Mouse (Mus musculus) E14TG2a.4 (cell line): ENCODE results near the gene Ehbp1l1.
A peak's percentile ranks its signal among the peaks of the same experiment; 100 is the strongest.

Experiments
- H3K27me3 ChIP-seq: 2 replicates; pipeline ENCODE4 v1.6.1; 2014; ENCODE audit warnings: low read length, control low read depth; ENCODE audit not compliant: insufficient read depth
- H3K36me3 ChIP-seq: 2 replicates; pipeline ENCODE4 v1.6.1; 2014; ENCODE audit warnings: low read length, control low read depth; ENCODE audit not compliant: insufficient read depth
- H3K4me1 ChIP-seq: replicated peaks from 2 replicates; pipeline ENCODE4 v1.6.1; 2014; ENCODE audit warnings: low read depth, low read length, control low read depth
- H3K4me3 ChIP-seq: replicated peaks from 2 replicates; pipeline ENCODE4 v1.5.1; 2014; ENCODE audit warnings: mild to moderate bottlenecking, low read length
- H3K9me3 ChIP-seq: 2 replicates; pipeline ENCODE4 v1.6.1; 2014; ENCODE audit warnings: low read length, control low read depth
- CTCF ChIP-seq: conservative IDR thresholded peaks from 2 replicates; pipeline ENCODE4 v1.5.1; 2014; ENCODE audit warnings: low read length
- NANOG ChIP-seq: IDR thresholded peaks from 2 replicates; pipeline ENCODE4 v1.6.1; 2014; ENCODE audit warnings: borderline replicate concordance, low read length, mixed read lengths
- POU5F1 ChIP-seq: IDR thresholded peaks from 2 replicates; pipeline ENCODE4 v1.6.1; 2014; ENCODE audit warnings: low read length, borderline replicate concordance

The Ehbp1l1 gene

DNA sequence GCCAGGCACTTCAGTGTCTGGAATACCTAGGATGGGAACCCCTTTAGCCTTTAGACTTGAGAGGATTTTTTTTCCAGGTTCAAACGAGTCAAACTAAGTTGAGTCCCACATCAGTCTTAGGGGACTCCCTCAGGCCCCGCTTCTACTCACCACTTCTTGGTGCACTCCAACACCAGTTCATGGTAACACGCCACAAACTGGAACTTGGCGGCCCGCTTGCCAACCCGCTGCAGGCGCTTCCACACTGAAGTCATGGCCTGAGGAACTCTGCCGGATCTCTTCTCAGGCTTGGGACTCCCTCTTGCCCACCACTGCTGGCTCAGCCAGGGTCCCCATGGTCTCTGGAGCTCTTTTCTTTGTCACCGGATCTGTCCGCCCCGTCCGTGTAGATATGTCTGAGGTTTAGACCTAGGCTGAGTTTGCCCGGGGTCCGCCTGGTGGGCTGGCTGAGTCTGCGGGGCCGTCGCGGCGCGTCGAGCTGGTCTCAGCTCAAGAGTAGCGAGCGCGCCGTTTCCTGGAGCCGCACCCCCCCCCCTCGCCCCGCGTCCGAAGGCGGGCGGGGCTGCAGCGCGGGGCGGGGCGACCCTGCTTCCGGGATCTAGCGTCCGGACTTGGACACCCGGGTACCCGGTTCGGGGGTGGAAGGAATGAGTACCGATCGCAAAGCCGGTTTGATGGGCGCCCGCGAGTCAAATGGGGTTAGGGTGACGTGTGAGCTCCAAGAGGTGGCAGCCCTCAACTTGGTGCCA lies at the start of gene Ehbp1l1:
Ehbp1l1 (minus strand) TSS at position 551 of the 749 bp plus-strand sequence.
- H3K9me3 ChIP-seq: no peaks in the 10 kb centered on the region
- peaks cover 26% of the 10 kb centered on the region for H3K36me3 ChIP-seq
- H3K27me3 ChIP-seq: peaks cover 43% of the 10 kb centered on the region
- H3K4me3 ChIP-seq: peak within 1 kb of the TSS; percentile 71
- H3K4me1 ChIP-seq: peaks cover 70% of the 10 kb centered on the region
- TF ChIP-seq POU5F1: no peak
- TF ChIP-seq CTCF: no peak
- no peak for TF ChIP-seq NANOG

DNA sequence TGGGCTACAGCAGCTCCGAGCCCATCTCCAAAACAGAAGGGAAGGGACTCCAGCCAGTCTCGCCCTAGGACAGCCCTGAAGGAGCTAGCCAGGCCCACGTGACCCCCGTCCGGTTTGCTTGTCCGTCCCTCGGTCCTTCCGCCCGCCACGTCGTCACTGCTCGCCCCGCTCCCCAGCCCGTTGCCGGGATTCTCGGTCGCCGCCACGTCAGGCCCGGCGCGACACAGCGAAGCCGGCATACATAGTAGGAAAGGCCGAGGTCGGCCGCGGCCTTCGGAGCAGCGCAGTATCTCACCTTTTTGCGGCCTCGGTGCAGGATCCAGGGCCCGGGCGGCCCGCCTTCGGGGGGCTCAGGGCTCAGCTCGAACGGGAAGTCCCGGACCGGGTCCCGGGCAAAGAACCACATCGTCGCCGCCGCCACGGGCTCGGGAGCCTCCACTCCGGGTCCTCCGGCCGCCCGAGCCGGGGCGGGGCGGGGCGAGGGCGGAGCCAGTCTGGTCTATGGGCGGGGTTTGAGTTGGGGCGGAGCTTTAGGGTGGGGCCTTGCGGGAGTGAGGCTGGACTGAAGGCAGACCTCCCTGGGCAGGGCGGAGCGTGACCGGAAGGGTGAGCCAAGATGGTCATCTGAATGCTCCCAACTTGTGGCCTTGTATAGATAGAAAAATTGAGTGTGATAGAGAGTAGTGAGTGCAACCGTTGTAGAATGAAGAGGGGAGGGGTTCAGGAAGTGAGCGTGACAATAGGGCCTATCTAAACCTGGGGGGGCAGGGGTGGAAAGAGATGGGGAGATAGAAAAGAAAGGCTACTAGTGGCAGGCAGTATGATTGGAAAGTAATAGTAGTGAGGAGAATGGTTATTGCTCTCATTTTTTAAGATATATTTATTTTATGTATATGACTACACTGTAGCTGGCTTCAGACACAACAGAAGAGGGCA lies 45.1 kb upstream of the Ehbp1l1 start, which contains the start of gene Scyl1:
Scyl1 (minus strand) TSS at position 495 of the 936 bp plus-strand sequence.
- Histone ChIP-seq H3K27me3 (peaks cover 9% of the 10 kb centered on the region), H3K9me3 (no peaks in the 10 kb centered on the region), H3K4me3 (peak within 1 kb of the TSS; percentile 87), H3K4me1 (peaks cover 27% of the 10 kb centered on the region), H3K36me3 (peaks cover 42% of the 10 kb centered on the region)
- TF ChIP-seq NANOG: peak; percentile 20; the same call in 1 of the 2 replicates
- TF ChIP-seq POU5F1: no peak

DNA sequence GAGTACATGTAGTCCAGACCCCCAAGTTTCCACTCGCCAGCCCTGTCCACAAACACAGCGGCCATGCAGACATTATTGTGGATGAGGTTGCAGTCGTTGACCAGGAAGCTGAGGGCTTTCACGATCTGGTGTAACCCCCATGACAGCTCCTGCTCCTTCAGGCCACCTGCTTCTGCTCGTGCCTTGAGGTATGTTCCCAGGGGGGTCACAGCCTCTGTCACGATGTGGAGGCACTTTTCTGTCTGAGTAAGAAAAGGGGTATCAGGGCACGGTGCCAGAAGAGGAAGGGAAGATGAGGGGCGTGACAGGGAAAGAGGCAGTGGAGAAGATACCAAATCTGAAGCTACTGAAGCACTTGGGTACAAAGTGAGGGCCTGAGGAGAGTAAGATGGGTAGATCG lies 44.2 kb upstream of the Ehbp1l1 start:
- peaks cover 36% of the 10 kb centered on the region for H3K4me1 ChIP-seq
- H3K36me3 ChIP-seq: peaks cover 51% of the 10 kb centered on the region
- TF ChIP-seq NANOG (no peak), POU5F1 (no peak), CTCF (no peak)
- peak overlapping the region; percentile 87 for H3K4me3 ChIP-seq
- H3K27me3 ChIP-seq: peaks cover 9% of the 10 kb centered on the region
- H3K9me3 ChIP-seq: no peaks in the 10 kb centered on the region

DNA sequence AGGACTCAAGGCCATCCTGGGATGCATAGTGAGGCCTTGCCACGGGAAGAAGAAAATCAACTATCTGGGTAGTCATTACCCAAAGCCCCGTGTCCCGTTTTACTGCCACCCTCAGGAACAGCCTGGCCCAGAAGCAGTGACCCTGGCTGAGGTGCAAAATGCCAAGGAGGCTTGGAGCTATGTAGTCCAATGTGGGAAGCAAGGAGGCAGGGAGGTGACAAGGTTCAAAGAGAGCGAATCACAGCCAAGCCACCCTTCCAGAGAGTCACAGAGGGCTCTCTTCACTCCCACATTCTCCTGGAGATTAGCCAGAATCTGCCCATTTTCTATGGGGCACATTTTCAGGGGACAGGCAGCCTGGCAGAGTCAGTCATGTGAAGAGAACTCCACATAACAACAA lies 41.2 kb upstream of the Ehbp1l1 start:
- peaks cover 79% of the 10 kb centered on the region for H3K36me3 ChIP-seq
- no peak overlapping the region for H3K4me3 ChIP-seq
- peaks cover 60% of the 10 kb centered on the region for H3K4me1 ChIP-seq
- no peaks in the 10 kb centered on the region for H3K9me3 ChIP-seq
- no peak for TF ChIP-seq POU5F1
- TF ChIP-seq CTCF: no peak
- H3K27me3 ChIP-seq: peaks cover 9% of the 10 kb centered on the region

DNA sequence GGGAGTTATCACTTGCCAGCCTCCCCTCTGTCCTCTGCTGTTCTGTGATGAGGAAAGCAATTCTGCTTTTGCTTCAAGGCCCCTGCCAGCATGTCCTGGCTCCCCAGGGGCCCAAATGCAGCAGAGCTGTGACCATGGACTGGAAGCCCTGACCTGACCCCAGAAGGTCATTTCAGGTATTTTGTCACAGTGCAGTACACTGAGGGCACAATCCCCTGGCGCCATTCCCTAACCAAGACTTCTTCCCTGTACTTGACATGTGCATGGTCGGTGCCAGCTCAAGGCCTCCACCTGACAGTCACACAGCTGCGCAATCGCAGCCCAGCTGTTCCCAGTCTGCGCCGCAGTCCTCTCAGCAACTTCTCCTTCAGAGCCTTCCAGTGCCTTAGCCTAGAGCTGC lies 37.0 kb upstream of the Ehbp1l1 start:
- H3K4me3 ChIP-seq: no peak overlapping the region
- H3K9me3 ChIP-seq: no peaks in the 10 kb centered on the region
- H3K27me3 ChIP-seq: peaks cover 12% of the 10 kb centered on the region
- H3K36me3 ChIP-seq: peaks cover 97% of the 10 kb centered on the region
- peaks cover 55% of the 10 kb centered on the region for H3K4me1 ChIP-seq
- no peak for TF ChIP-seq NANOG
- TF ChIP-seq POU5F1: no peak
- TF ChIP-seq CTCF: no peak

DNA sequence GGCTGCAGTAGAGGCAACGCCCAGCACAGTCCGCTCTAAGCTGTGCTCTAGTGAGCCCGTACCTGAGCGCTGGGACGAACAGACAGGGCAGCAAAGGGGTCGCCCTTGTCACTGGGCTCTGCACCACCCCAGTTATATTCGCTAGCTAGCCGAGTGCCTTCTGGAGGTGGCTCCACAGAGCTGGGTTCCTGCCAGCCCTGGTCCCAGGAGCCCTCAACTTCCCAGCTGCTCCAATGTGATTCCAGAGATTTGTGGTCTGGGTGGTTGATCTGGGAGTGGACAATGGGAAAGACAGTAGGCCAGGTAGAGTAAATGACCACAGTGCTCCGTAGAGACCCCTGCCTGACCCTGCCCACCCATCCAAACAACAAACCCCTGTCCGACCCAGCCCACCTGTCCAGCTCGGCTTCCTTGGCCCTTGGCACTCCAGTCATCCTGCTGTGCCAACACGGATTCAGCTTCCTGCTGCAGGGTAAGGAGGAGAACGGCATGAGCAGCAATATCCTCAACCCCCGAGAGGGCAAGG lies 32.8 kb upstream of the Ehbp1l1 start:
- Histone ChIP-seq H3K27me3 (peaks cover 52% of the 10 kb centered on the region), H3K36me3 (peaks cover 63% of the 10 kb centered on the region), H3K9me3 (no peaks in the 10 kb centered on the region), H3K4me3 (0 out of 2 replicates have a peak overlapping the region, but pooled peaks have one; percentile 1), H3K4me1 (peaks cover 55% of the 10 kb centered on the region)
- TF ChIP-seq CTCF: no peak
- no peak for TF ChIP-seq NANOG
- no peak for TF ChIP-seq POU5F1

DNA sequence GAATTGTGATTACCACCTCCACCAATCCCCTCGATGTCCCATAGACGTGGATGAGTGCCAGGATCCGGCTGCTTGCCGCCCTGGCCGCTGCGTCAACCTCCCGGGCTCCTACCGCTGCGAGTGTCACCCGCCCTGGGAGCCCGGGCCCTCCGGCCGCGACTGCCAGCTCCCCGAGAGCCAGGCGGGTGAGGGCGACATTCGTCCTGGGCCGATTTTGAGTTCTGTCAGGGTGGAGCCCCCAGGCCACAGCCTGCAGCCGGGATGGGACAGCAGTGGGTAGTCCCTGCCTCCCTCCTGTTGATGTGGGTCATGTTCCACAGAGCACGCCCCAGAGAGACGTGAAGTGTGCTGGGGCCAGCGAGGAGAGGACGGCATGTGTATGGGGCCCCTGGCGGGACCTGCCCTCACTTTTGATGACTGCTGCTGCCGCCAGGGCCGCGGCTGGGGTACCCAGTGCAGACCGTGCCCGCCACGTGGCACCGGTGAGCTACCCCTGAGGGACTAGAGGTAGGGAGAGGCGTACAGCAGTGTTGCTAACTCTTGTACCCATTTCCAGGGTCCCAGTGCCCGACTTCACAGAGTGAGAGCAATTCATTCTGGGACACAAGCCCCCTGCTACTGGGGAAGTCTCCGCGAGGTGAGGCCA lies 31.0 kb upstream of the Ehbp1l1 start:
- peaks cover 44% of the 10 kb centered on the region for H3K4me1 ChIP-seq
- H3K9me3 ChIP-seq: no peaks in the 10 kb centered on the region
- H3K36me3 ChIP-seq: peaks cover 47% of the 10 kb centered on the region
- H3K4me3 ChIP-seq: peak overlapping the region; percentile 77
- TF ChIP-seq NANOG: no peak
- no peak for TF ChIP-seq POU5F1
- no peak for TF ChIP-seq CTCF
- H3K27me3 ChIP-seq: peaks cover 70% of the 10 kb centered on the region

DNA sequence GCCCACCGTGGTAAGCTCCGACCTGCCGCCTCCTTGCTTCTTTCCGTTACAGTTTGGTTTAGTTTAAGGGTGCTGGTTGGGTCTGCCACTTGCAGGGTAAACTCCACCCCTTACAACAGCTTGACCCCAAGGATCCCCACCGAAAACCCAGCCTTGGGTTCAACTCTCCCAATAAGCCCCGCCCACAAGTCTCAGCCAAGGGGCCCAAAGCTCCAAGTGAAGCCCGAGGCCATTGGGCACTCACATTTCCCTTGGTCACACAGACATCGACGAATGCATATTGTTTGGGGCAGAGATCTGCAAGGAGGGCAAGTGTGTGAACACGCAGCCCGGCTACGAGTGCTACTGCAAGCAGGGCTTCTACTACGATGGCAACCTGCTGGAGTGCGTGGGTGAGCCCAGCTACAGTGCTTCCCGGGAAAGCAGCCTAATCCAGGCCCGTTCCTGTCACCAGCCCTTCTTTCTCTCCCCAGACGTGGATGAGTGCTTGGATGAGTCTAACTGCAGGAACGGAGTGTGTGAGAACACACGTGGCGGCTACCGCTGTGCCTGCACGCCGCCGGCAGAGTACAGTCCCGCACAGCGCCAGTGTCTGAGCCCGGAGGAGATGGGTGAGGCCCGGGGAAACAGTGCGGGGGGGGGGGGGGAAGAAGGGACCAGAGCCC lies 30.3 kb upstream of the Ehbp1l1 start:
- Histone ChIP-seq H3K9me3 (no peaks in the 10 kb centered on the region), H3K4me1 (peaks cover 45% of the 10 kb centered on the region), H3K27me3 (peaks cover 75% of the 10 kb centered on the region), H3K36me3 (peaks cover 41% of the 10 kb centered on the region), H3K4me3 (peak overlapping the region; percentile 77)
- no peak for TF ChIP-seq CTCF
- TF ChIP-seq NANOG: no peak
- TF ChIP-seq POU5F1: no peak
